Mouse (Mus musculus) myocyte (in vitro differentiated cells): ENCODE measurements around the gene Dnmt3l.

ENCODE experiments used
- CEBPB ChIP-seq: IDR thresholded peaks from 2 replicates; pipeline ENCODE4 v1.6.1; 2011; ENCODE audit warnings: mild to moderate bottlenecking, moderate library complexity; ENCODE audit not compliant: poor library complexity, insufficient read depth, severe bottlenecking
- E2F4 ChIP-seq: IDR thresholded peaks from one replicate; pipeline ENCODE4 v1.6.1; 2011; ENCODE audit warnings: mild to moderate bottlenecking, control low read depth, moderate library complexity; ENCODE audit not compliant: insufficient read depth
- MAX ChIP-seq: IDR thresholded peaks from one replicate; pipeline ENCODE4 v1.6.1; 2011; ENCODE audit warnings: low read depth, mild to moderate bottlenecking, control low read depth
- MYOG ChIP-seq, 3 experiments: IDR thresholded peaks; one replicate each; pipeline ENCODE4 v1.6.1; 2011; ENCODE audit warnings: control low read depth in 2 of 3, low read depth in 2 of 3, mild to moderate bottlenecking in 2 of 3; ENCODE audit not compliant: insufficient read length in 2 of 3, control insufficient read depth in 1 of 3, insufficient read depth in 1 of 3
- POLR2A ChIP-seq: IDR thresholded peaks from one replicate; pipeline ENCODE4 v1.6.1; 2011; ENCODE audit warnings: low read depth, mild to moderate bottlenecking, control low read depth, moderate library complexity; ENCODE audit not compliant: insufficient read length
- POLR2AphosphoS2 ChIP-seq: IDR thresholded peaks from one replicate; pipeline ENCODE4 v1.6.1; 2011; ENCODE audit warnings: low read depth, control low read depth; ENCODE audit not compliant: insufficient read length
- USF1 ChIP-seq: IDR thresholded peaks from one replicate; pipeline ENCODE4 v1.6.1; 2011; ENCODE audit warnings: low read depth, mild to moderate bottlenecking, control low read depth, moderate library complexity

DNA sequence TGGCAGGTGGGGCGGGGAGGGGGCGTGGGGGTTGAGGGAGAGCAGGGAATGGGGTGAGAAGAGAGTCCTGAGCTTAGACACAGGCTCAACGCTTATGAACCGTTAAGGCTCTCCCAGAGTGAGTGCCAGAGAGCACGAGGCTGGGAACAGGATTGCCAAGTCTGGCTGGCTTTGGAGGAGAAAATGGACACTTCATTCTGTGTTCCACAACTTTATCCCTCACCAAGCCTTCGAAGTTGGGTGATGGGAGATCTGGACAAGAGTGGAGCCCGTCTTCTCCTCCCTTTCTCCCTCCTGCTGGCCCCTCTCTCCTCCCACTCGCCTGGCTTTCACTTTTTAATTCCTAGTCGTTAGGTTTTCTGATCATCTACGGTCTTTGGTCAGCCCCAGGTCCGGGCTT lies 26.8 kb downstream of the Dnmt3l start:
- no peak for TF ChIP-seq MAX
- no peak for TF ChIP-seq POLR2A
- no peak for TF ChIP-seq USF1
- TF ChIP-seq CEBPB = no peak
- no peak for TF ChIP-seq E2F4
- TF ChIP-seq POLR2AphosphoS2 = no peak
- no peak for TF ChIP-seq MYOG (IDR thresholded peaks at IDR 0.05; ENCODE audit: control insufficient read depth in 1 of 3, insufficient read depth in 1 of 3, insufficient read length in 2 of 3, low read depth in 2 of 3)
